Mouse (Mus musculus) neural tube, embryonic 10.5 days (tissue): Measurements from ENCODE around the gene Olfr1198.

Experiments
- DNase-seq: peaks from one replicate; pipeline ENCODE4 v3.0.0-alpha.2; 2017; ENCODE audit warnings: low spot score; ENCODE audit errors: extremely low spot score

Olfr1198 gene

GRCm38 (mm10) chr2:88751270-88751669 lies at the start of gene Olfr1198:
Olfr1198 (minus strand) TSS chr2:88751370.
- DNase-seq: no peak

- no peak for DNase-seq
These were observed 41.6 kb upstream of the Olfr1198 start, which contains the start of gene Olfr1201 for GRCm38 (mm10) chr2:88792736-88793135. Olfr1201 (plus strand) TSS chr2:88793036.

- no peak for DNase-seq
These were observed 19.2 kb upstream of the Olfr1198 start, which contains the start of gene Olfr1200 for GRCm38 (mm10) chr2:88770388-88770787. Olfr1200 (minus strand) TSS chr2:88770488.

GRCm38 (mm10) chr2:88760369-88760768 lies 9.2 kb upstream of the Olfr1198 start, which contains the start of gene Olfr1199:
Olfr1199 (minus strand) TSS chr2:88760469.
- no peak for DNase-seq

- DNase-seq: no peak
These were observed 7.8 kb downstream of the Olfr1198 start for GRCm38 (mm10) chr2:88743379-88743778.

GRCm38 (mm10) chr2:88732266-88732665 lies 18.9 kb downstream of the Olfr1198 start, which contains the start of gene Olfr1197:
Olfr1197 (minus strand) TSS chr2:88732366.
- DNase-seq: no peak

- DNase-seq: no peak
These were observed 46.7 kb downstream of the Olfr1198 start, which contains the start of gene Olfr1196 for GRCm38 (mm10) chr2:88704497-88704896. Olfr1196 (minus strand) TSS chr2:88704597.
